Mouse (Mus musculus): Measurements from ENCODE around the gene Pknox1. TPM values are rescaled to one million over a fixed set of nuclear protein-coding genes. Genes with fewer than 3 reads are reported as not detected.

Gene Pknox1
- 4.8 and 8.8 TPM in 2 replicates for polyA plus RNA-seq (2012; rRNA removed; ENCODE audit: low replicate concordance)

DNA sequence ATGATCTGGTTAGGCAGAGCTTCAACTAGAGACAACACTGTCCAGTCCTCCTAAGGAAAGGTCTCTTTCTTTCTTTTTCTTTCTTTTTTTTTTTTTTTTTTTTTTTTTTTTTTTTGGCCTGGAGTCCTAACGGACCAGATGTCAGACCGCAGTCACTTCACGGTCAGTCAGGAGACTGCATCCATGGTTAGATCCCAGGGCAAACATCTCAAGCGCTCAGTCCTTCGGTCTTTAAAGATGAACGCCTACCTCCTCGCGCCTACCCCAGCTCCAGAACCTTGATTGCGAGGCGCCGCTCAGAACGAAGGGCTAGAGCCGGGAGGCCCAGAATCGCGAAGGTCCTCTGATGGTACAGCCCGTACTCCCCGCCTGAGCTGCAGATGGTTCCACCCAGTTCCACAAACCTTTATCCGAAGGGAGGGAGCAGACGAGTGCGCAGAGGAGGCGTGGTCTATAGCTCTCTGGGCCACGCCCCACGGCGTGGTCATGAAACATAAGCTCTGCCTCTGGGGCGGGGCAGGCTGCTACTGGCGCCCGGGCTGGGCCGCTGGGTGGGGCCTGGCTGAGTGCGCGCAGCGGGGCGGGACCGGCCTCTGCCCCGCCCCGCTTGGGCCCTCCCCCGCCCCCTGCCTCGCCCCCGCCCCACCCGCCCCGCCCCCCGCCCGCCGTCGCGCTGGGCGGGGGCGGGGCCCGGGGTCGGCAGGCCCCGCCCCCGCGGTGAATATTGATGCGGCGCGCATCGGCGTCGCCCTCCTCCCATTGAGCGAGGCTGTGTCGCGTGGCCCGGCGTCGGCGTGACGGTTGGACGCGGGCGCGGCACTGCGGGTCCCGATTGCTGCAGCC, at the start of gene Pknox1:
Gene Pknox1 (plus strand): TSS at position 720 of the 843 bp plus-strand sequence.

DNA sequence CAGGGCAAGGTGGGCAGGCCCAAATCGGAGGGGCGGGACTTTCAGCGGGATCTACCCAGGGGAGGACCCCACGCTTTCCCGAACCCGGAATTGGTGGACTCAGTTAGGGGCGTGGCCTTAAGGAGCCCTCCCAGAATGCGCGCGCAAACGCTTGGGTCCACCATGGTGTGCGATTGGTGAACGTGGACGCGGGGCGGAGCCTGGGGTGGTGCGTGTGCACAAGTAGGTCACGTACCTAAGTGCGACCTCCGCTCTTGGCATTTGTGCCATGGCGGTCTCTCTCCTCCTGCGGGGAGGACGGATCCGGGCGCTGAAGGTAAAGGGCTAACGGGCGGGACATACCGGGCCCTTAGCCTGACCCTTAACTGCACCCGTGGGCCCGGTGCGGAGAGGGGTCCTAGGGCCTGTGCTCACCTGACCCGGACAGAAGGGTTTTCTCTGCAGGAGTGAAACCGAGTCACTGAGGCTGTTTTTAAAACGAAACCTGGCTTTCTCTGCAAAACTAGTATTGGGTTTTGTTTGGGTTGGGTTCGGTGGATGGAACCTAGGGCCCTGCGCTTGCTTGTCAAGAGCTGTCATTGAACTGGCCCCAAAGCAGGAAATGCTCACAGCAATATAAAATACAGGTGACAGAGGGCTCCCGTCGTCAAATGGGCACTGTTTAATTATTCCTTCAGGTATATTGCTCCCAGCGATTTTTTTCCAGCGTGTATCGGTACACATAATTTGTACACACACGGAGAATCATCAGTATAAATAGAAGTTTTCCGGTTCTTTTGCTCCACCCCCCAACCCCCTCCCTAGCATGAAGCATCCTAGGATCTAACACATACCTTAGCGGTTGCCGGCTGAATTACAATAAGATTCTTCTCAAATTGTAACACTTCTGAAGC, 44.3 kb upstream of the Pknox1 start, which contains the start of the genes Wdr4 and Ndufv3:
Gene Wdr4 (minus strand): TSS at position 35 of the 893 bp plus-strand sequence.
Gene Ndufv3 (plus strand): TSS at position 170 of the 893 bp plus-strand sequence.

DNA sequence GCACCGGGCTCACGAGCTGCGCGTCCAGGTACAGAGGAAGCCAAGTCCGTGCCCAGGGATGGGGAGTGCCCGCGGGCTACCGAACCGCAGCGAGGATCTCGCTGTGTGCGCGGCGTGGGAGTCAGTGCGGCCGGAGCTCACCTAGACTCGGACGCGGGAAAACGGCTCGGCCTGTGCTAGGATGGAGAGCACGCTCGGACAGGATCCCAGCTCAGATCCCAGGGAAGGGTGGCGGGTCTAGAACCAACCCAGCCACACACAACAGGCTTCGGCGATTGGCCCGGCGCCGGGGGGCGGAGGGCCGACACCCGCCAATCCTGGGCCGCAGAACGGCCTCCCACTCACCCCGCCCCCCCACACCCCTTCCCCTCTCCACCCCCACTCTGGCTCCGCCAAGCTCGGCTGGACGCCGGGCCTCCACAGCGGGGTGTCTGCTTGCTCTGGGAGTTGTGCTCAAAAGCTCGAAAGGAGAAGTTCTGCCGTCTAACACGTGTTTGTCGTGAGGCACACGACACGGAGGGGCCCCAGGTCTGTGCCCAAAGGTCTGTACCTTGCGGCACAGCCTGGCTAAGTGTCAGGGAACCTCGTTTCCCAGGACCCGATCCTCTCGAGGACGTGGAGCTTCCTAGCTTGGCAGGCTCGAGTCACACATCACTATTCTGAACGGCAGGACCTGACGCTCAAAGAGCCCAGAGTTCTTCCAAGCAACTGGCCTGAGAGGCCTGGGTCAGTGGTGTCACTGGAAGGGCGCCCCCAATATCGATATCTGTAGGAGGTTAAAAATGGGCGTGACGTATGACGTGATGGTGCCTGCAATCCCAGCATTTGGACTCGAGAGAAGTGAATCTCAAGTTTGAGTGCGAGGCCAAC, 72.6 kb downstream of the Pknox1 start, which contains the start of gene Cbs:
Gene Cbs (minus strand): TSS at position 297 of the 870 bp plus-strand sequence.

Other genes starting within 250 kb of the Pknox1 start
- 125 and 281 TPM in 2 replicates for gene Pde9a, start 178.5 kb upstream of the Pknox1 start, polyA plus RNA-seq (2012; rRNA removed; ENCODE audit: low replicate concordance)
- gene Wdr4, start 44.8 kb upstream of the Pknox1 start, polyA plus RNA-seq (2012; rRNA removed; ENCODE audit: low replicate concordance), result 22.1 and 25.4 TPM in 2 replicates
- 101 and 169 TPM in 2 replicates for gene Ndufv3, start 44.6 kb upstream of the Pknox1 start, polyA plus RNA-seq (2012; rRNA removed; ENCODE audit: low replicate concordance)
- gene Cbs, start 72.5 kb downstream of the Pknox1 start, polyA plus RNA-seq (2012; rRNA removed; ENCODE audit: low replicate concordance), result 1.2 and 14.4 TPM in 2 replicates
- gene U2af1, start 94.2 kb downstream of the Pknox1 start, polyA plus RNA-seq (2012; rRNA removed; ENCODE audit: low replicate concordance), result 8.9 and 12.8 TPM in 2 replicates
- gene Cryaa, start 113.1 kb downstream of the Pknox1 start, polyA plus RNA-seq (2012; rRNA removed; ENCODE audit: low replicate concordance), result not detected in 2 replicates